Mouse (Mus musculus): Measurements from ENCODE around the gene Ripply2.
"Not testable (repeated sequence)": the region's sequence is repeated elsewhere in the genome, so short reads cannot be mapped to it uniquely, and the experiment has no call there.

Ripply2 gene

DNA sequence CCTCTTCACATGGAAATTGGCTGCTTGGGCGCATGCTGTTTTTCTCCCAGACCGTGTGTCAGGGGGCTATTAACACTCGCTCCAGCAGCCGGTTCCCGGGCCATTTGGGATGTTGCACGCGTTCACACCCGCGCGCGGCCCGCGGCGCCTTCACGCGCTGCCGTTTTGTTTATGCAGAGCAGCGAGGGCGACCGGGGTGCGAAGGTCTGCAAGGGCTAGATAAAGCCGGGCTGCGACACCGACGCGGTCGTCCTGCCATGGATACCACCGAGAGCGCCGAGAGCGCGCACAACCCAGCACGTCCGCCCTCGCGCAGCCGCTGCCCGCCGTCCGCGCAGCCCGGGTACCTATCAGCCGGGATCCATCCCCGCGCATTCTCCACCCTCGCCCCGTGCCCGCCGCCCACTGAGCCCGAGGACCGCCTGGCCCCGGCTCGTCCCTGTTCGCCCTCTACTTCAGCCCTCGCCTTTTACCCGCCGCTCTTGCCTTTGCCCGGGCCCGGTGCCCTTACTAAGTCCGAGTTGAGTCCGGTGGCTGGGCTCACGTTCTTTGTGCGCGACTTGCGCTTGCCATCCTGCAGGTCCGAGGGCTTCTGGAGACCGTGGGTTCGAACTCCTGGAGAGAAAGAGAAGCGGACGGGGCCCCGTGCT lies at the start of gene Ripply2:
Gene Ripply2, plus strand, starts transcription at position 250 of the 650 bp plus-strand sequence.
- DNase-seq = peak; percentile 70

DNA sequence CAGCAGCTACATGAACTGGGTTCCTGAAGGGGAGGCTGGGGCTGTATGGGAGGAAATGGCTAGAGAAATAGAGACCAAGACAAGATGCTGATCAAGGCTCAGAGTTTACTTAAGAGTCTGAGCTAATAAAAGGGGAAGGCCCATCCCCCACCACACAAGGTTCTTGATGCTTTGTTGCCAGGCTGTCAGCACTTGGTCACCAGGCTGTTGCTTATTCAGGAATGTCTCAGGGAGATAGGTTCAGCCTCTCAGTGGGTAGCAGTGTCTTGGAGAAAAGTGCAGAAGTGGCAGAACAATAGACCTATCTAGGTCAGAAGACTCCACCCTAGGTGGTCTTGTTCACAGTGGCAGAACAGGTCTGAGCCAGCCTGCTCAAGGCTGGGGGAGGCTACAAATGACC lies 42.9 kb upstream of the Ripply2 start:
- DNase-seq = not testable (repeated sequence)

- DNase-seq = no peak
These were observed 41.8 kb upstream of the Ripply2 start for GRCm38 (mm10) chr9:86973562-86973961.

DNA sequence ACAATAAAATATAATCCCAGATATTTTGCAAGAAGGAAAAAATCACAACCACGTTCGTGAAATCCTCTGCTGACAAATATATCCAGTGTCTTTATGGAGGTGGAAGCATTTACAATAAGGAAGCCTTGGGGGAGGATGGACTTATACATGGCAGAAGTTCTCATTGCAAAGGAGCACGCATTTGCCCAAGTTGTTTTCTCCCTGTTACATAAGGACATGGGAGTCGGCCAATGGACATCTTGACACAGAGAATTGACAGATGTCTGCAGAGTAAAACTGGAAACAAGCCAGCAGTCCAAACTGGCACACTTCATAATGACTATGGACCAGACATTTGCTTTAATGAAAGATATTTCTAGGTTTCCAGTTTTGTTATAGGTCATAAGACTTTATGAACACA lies 38.4 kb upstream of the Ripply2 start:
- DNase-seq = no peak

DNA sequence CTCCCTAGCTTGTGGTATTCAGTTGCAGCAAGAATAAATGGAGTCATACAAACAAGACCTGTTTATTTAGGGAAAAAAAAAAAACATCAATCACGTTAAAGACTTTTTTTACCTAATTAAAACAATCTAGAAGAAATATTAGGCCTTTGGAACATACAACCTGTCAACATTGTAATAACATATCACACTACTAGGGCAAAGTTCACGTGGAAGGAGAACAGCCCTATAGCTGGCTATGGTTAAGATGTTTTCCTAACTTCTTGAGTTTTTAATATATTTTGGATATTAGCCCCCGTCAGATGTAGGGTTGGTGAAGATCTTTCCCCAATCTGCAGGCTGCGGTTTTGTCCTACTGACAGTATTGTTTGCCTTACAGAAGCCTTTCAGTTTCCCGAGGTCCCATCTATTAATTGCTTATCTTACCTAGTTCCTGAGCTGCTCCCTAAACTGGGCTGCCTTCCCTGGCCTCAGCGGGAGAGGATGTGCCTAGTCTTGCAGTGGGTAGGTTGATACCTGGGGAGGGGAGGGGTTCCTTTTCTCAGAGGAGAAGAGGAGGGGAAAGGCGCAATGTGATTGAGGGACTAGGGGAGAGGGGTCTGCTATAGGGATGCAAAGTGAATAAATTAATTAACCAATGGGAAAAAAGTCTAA lies 37.0 kb upstream of the Ripply2 start:
- DNase-seq = no peak

DNA sequence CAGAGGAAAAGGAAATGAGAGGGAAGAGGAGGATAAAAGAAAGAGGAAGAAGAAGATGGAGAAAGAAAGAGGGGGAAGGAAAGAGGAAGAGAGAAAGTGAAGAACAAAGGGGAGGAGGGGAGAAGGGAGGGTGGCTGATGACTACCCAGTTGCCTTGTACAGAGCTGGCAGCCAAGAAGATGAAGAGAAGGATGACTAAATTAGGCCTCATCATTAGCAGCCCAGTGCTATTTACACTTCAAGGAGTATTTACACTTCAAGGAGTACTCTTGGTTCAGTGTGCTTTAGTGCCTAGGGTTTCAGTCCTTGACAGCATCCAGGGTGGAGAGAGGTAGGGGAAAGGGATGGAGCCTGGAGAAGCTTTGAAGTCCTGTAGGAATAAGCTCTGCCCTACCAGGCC lies 35.3 kb upstream of the Ripply2 start:
- DNase-seq = no peak

GRCm38 (mm10) chr9:86980942-86981341 lies 34.4 kb upstream of the Ripply2 start:
- no peak for DNase-seq

DNA sequence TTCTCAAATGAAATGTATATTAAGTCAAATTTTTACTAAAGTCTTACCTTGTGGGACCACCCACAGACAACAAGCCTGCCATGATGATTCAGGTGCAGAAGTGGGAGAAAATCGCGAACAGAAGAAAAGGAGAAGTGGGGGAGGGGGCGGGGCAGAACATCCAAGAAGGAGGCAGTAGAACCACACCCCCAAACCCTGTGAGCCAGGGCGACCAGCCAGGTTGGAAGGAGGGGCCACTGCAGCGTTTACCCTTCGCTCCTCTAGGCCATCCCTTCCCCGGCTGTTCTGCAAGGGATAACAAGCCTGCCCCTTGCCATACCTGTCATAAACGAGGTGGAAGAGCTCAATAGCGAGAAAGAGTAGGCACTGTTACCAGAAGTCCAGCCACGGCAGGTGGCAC lies 33.8 kb upstream of the Ripply2 start:
- no peak for DNase-seq

GRCm38 (mm10) chr9:86984583-86984982 lies 30.8 kb upstream of the Ripply2 start:
- no peak for DNase-seq

GRCm38 (mm10) chr9:86985105-86985504 lies 30.2 kb upstream of the Ripply2 start:
- no peak for DNase-seq

DNA sequence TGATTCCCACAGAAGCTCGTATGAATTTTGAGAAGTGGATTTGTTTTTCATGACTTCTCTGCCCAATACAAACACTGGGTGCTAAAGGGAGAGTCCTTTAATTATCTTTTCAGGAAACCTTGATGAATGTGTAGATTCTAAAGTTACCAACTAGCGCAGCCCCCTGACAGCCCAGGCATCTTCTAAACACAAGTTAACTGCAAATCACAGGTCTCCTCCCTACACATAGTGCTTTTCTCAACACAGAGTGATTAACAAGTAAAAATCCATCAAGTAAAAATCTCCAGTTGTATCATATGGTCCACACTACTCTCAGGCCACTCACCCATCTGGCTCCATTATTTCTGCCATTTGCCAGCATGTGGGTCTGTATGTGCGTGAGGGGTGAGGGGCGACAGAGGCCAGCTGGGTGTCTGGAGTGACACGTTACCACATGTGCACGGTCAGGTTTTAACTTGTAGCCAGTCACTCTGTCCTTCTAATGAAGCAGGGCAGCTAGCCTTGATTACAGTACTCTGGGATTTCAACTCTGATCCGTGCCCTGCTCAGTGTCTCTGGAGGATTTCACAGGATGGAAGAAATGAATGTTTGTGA lies 28.5 kb upstream of the Ripply2 start:
- no peak for DNase-seq

DNA sequence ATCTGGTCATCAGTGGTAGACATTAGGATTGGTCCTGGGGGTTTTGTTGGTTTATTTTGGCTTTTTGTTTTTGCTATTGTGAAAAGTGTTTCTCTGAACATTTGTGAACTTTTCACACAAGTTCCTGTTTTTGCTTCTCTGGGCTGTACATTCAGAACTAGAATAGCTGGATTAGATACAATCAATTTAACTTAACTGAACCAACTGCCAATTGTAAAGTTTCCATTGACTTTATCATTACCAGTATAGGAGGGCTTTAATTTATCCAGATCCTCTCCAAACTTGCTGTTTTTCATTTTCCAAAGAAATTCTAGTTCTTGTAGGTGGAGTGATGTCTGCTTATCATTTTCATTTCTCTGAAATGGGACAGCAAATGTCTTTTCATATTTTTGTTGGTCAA lies 25.5 kb upstream of the Ripply2 start:
- no peak for DNase-seq

DNA sequence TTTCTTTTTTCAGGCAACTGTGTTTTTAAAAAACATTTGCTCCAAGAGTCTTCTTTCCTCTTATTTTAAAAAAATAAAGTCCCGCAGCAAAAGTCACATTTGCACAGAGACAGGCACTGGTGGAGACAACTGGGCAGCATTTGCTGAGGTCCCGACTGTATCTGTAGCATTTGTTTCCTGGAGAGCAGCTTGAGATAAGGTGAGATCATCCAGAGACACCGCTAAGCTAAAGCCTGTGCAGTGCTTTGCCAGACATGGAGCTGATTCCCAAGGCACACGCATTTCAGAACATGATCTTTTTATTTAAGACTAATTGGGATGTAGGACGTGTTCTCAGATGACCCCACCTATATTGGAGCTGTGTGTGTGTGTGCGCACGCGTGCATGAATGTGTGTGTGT lies 23.6 kb upstream of the Ripply2 start:
- DNase-seq = no peak

GRCm38 (mm10) chr9:86997046-86997691 lies 18.2 kb upstream of the Ripply2 start:
- DNase-seq = no peak

DNA sequence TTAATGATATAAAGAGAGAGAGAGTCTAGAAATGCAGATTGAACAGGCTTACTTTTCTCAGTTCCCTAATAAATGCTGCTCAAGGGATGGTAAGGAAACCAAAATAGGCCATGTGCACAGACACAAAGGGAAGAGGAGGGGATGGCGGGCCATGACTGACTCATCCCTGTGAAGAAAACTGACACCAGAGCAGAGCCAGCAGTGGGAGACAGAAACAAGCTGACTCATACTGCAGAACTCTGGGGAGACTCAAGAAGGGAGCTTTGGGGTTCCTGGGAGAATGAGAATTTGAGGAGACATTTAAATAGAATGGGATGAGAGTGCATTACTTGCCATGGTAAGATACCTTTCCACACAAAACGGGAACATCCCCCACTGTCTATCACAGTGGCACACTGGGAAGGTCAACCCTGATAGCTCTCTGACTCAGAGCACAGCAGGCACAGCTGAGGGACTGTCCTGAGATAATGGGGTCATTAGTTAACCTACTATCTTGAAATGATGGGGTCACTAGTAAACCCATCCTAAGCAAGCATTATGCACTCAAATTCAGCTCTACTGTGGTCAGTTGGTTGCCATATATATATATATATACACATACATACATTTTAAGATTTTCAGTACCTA lies 15.3 kb upstream of the Ripply2 start:
- no peak for DNase-seq

DNA sequence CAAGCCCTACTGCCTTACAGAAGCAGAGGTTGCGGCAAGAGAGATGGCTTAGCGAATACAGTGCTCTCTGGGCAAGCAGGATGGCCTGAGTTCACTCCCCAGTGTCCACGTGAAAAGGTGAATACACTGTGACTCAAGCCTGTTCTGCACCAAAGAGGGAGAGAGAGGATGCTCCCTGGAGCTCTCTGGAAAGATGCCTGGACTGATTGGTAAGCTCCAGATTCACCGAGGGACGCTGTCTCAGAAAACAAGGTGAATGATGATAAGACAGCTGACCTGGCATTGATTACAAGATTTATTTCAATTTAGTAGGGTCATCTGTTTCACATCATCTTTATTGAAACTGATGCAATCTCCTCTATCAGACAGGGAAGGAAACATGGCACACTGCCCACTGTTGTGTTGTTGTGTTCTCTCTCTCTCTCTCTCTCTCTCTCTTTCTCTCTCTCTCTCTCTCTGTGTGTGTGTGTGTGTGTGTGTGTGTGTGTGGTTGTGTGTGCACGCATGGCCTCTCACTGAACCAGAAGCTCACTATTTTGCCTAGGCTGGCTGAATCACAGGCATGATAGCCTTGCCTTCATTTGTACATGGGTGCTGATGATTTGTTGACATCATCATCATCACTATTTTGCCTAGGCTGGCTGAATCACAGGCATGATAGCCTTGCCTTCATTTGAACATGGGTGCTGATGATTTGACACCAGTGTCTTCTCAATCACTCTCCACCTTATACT lies 10.5 kb upstream of the Ripply2 start:
- no peak for DNase-seq

GRCm38 (mm10) chr9:87005435-87005779 lies 9.9 kb upstream of the Ripply2 start:
- DNase-seq = no peak

- no peak for DNase-seq
These were observed 6.8 kb upstream of the Ripply2 start for GRCm38 (mm10) chr9:87008507-87008906.

- no peak for DNase-seq
These were observed 6.4 kb upstream of the Ripply2 start for GRCm38 (mm10) chr9:87008919-87009318.

DNA sequence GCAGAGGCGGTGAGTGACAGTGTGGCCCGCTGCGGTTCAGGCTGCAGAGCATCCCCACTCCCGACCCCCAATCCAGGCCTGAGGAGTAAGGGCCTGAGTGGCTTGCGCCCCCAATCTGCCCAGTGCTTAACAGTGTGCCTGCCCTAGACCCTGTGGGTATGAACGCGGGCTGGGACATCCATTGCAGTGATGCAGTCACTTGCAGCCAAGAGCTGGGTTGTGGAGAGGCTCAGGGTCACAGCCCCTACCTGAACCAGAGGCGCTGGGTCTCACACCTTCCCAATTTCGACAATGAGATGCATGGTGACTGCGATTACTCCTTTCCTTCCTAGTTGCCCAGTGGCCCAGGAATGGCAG lies 579 bp downstream of the Ripply2 start:
- no peak for DNase-seq

GRCm38 (mm10) chr9:87021778-87022523 lies 6.6 kb downstream of the Ripply2 start, which contains the start of gene Cyb5r4:
TSS of gene Cyb5r4 (plus strand) at chr9:87022014.
- peak; percentile 97 for DNase-seq

GRCm38 (mm10) chr9:87025764-87026163 lies 10.4 kb downstream of the Ripply2 start:
- DNase-seq = no peak

All from retina, postnatal 1 day (tissue).